In genomic region chr19:47161669-47162068, GRCm38 (mm10) we compare ENCODE assay signal across 24 mouse cellular contexts. TPM values are rescaled to one million over a fixed set of nuclear protein-coding genes. Genes with fewer than 3 reads are reported as not detected.
"Had no signal": no experiment of that assay in that cellular context is flagged by ENCODE, and none has a peak within 500 bp of the region (broad histone marks: within the 10 kb centered on the region; RNA-seq: fewer than 3 reads in every experiment).

No protein-coding gene starts in this region.

- H3K4me3 ChIP-seq: neural tube, embryonic 15.5 days; stomach, embryonic 15.5 days had no signal

- H3K27ac ChIP-seq: neural tube, embryonic 15.5 days; stomach, embryonic 15.5 days; stomach, postnatal 0 days had no signal

- H3K9ac ChIP-seq: neural tube, embryonic 15.5 days; stomach, embryonic 15.5 days had no signal

- H3K4me1 ChIP-seq: neural tube, embryonic 15.5 days; stomach, embryonic 15.5 days had no signal

- H3K27me3 ChIP-seq: neural tube, embryonic 15.5 days; stomach, embryonic 15.5 days had no signal

- H3K9me3 ChIP-seq: neural tube, embryonic 15.5 days; stomach, embryonic 15.5 days had no signal

- DNase-seq: retina, postnatal 1 day; right cerebral cortex, adult 18-20 months; right cerebral cortex, postnatal 14 days; right cerebral cortex, postnatal 25 days; right cerebral cortex, postnatal 4 days; spleen, adult 18-20 months; thymus, adult 18-20 months; thymus, adult 2 months; thymus, postnatal 14 days; thymus, postnatal 25 days; thymus, postnatal 36 days; thymus, postnatal 4 days had no signal

- H3K36me3 ChIP-seq: neural tube, embryonic 15.5 days; stomach, embryonic 15.5 days had no signal

- H3K4me2 ChIP-seq: neural tube, embryonic 15.5 days; stomach, embryonic 15.5 days had no signal

RNA-seq across cellular contexts. Expression of gene Calhm3, which starts 4.1 kb away (rescaled TPM):
- total RNA-seq: neutrophil, adult 5-6 weeks had no signal
- polyA plus RNA-seq: neural tube, embryonic 15.5 days; spleen, adult 2 months; stomach, embryonic 14.5 days; stomach, embryonic 15.5 days; stomach, embryonic 16.5 days; stomach, postnatal 0 days; urinary bladder, adult 2 months had no signal

RNA-seq across cellular contexts. Expression of gene Calhm1, which starts 17.6 kb away (rescaled TPM):
- total RNA-seq: neutrophil, adult 5-6 weeks had no signal
- polyA plus RNA-seq: neural tube, embryonic 14.5 days; neural tube, embryonic 15.5 days; small intestine, adult 2 months; spleen, adult 2 months; stomach, embryonic 14.5 days; stomach, embryonic 15.5 days; stomach, embryonic 16.5 days; stomach, postnatal 0 days; testis, adult 2 months; thymus, adult 2 months; thymus, postnatal 0 days; urinary bladder, adult 2 months had no signal
